15 mouse cellular contexts compared by ENCODE assay signal in genomic region chr11:45921026-45921425, GRCm38 (mm10). TPM values are rescaled to one million over a fixed set of nuclear protein-coding genes. Genes with fewer than 3 reads are reported as not detected.
DNase-seq lines count a peak whose midpoint lies in the region; ATAC-seq and TF ChIP-seq lines count a peak whose summit lies in the region.
"Had no signal": no experiment of that assay in that cellular context is flagged by ENCODE, and none has a peak within 500 bp of the region (broad histone marks: within the 10 kb centered on the region; RNA-seq: fewer than 3 reads in every experiment).

No protein-coding gene starts in this region.

- no peak for TF ChIP-seq CTCF in forebrain, postnatal 0 days (IDR thresholded peaks at IDR 0.05; ENCODE audit: low read depth)
- TF ChIP-seq CTCF in midbrain, postnatal 0 days (IDR thresholded peaks at IDR 0.05) = no peak

- intact Hi-C loops in left cerebral cortex, postnatal 36 days (cut with DNase I) = no loop called here

- 0 out of 2 replicates have a peak, but pooled peaks have one; percentile 4 for ATAC-seq in forebrain, embryonic 11.5 days (replicated peaks; ENCODE audit: low FRiP score)
- no peak for ATAC-seq in forebrain, postnatal 0 days
- no peak for ATAC-seq in midbrain, postnatal 0 days (ENCODE audit: low FRiP score)
- no peak for ATAC-seq in limb, embryonic 11.5 days (ENCODE audit: insufficient number of reproducible peaks, low FRiP score, low TSS enrichment, low read depth)
- 0 out of 2 replicates have a peak, but pooled peaks have one; percentile 6 for ATAC-seq in neural tube, embryonic 14.5 days (ENCODE audit: low read depth)
- ATAC-seq: Patski had no signal

- 45% methylated on average over 8 of the region's 8 CpGs for WGBS in forebrain, embryonic 11.5 days
- WGBS in forebrain, postnatal 0 days = 47% methylated on average over 8 of the region's 8 CpGs
- WGBS in midbrain, embryonic 10.5 days = 39% methylated on average over 8 of the region's 8 CpGs
- WGBS in midbrain, postnatal 0 days = 39% methylated on average over 8 of the region's 8 CpGs
- 60% methylated on average over 8 of the region's 8 CpGs for WGBS in limb, embryonic 11.5 days
- 41% methylated on average over 8 of the region's 8 CpGs for WGBS in neural tube, embryonic 14.5 days

- H3K36me3 ChIP-seq in forebrain, embryonic 11.5 days (ENCODE audit: control insufficient read depth, insufficient read depth, low read length) = no peaks in the 10 kb centered on the region
- no peaks in the 10 kb centered on the region for H3K36me3 ChIP-seq in forebrain, postnatal 0 days (ENCODE audit: insufficient read depth)
- no peaks in the 10 kb centered on the region for H3K36me3 ChIP-seq in midbrain, embryonic 10.5 days
- no peaks in the 10 kb centered on the region for H3K36me3 ChIP-seq in midbrain, postnatal 0 days (ENCODE audit: insufficient read depth, low read length)
- H3K36me3 ChIP-seq in limb, embryonic 11.5 days (ENCODE audit: control insufficient read depth, insufficient read depth, low read length) = no peaks in the 10 kb centered on the region
- no peaks in the 10 kb centered on the region for H3K36me3 ChIP-seq in neural tube, embryonic 14.5 days (ENCODE audit: control insufficient read depth, insufficient read depth, low read length)

- DNase-seq in forebrain, embryonic 11.5 days (ENCODE audit: low spot score) = no peak
- no peak for DNase-seq in forebrain, postnatal 0 days
- peak; percentile 26 for DNase-seq in midbrain, embryonic 10.5 days (ENCODE audit: low spot score)
- DNase-seq in midbrain, postnatal 0 days (ENCODE audit: low spot score) = no peak
- no peak for DNase-seq in limb, embryonic 11.5 days (ENCODE audit: low spot score)
- no peak for DNase-seq in left cerebral cortex, postnatal 36 days (ENCODE audit: low spot score in 2 of 2)
- no peak for DNase-seq in spleen, adult 12 weeks (ENCODE audit: low spot score)
- DNase-seq: adrenal gland, postnatal 36 days; cerebellum, adult 9-11 months; lung, adult 18-20 months had no signal

- H3K9ac ChIP-seq in forebrain, embryonic 11.5 days (ENCODE audit: low read length) = peak overlapping the region; percentile 37
- no peak overlapping the region for H3K9ac ChIP-seq in forebrain, postnatal 0 days
- H3K9ac ChIP-seq in midbrain, postnatal 0 days (replicated peaks; ENCODE audit: low read length, poor library complexity, severe bottlenecking) = no peak overlapping the region
- H3K9ac ChIP-seq in limb, embryonic 11.5 days (ENCODE audit: low read length) = no peak overlapping the region
- H3K9ac ChIP-seq in neural tube, embryonic 14.5 days (replicated peaks; ENCODE audit: low read depth, low read length) = peak overlapping the region; percentile 4; the same call in 1 of the 2 replicates

- H3K4me3 ChIP-seq in forebrain, embryonic 11.5 days (ENCODE audit: low read depth, low read length) = no peak overlapping the region
- H3K4me3 ChIP-seq in forebrain, postnatal 0 days (ENCODE audit: low read depth, low read length) = no peak overlapping the region
- H3K4me3 ChIP-seq in midbrain, embryonic 10.5 days = peak overlapping the region; percentile 24
- no peak overlapping the region for H3K4me3 ChIP-seq in midbrain, postnatal 0 days (ENCODE audit: low read depth, low read length)
- no peak overlapping the region for H3K4me3 ChIP-seq in limb, embryonic 11.5 days (ENCODE audit: low read depth, low read length)
- no peak overlapping the region for H3K4me3 ChIP-seq in neural tube, embryonic 14.5 days (ENCODE audit: low read depth, low read length)
- H3K4me3 ChIP-seq: erythroblast, embryonic 14.5 days had no signal

- H3K27ac ChIP-seq in forebrain, embryonic 11.5 days (ENCODE audit: low read depth, low read length) = peak overlapping the region; percentile 47; the same call in 1 of the 2 replicates
- no peak overlapping the region for H3K27ac ChIP-seq in forebrain, postnatal 0 days (ENCODE audit: low read depth, low read length)
- H3K27ac ChIP-seq in midbrain, embryonic 10.5 days (replicated peaks) = peak overlapping the region; percentile 86
- no peak overlapping the region for H3K27ac ChIP-seq in midbrain, postnatal 0 days (ENCODE audit: low read depth, low read length)
- H3K27ac ChIP-seq in limb, embryonic 11.5 days (replicated peaks; ENCODE audit: low read depth, low read length) = no peak overlapping the region
- peak overlapping the region; percentile 77 for H3K27ac ChIP-seq in neural tube, embryonic 14.5 days (ENCODE audit: low read depth, low read length)

- H3K27me3 ChIP-seq in forebrain, embryonic 11.5 days (ENCODE audit: control insufficient read depth, insufficient read depth, low read length) = no peaks in the 10 kb centered on the region
- H3K27me3 ChIP-seq in forebrain, postnatal 0 days (ENCODE audit: insufficient read depth, low read length) = no peaks in the 10 kb centered on the region
- no peaks in the 10 kb centered on the region for H3K27me3 ChIP-seq in midbrain, embryonic 10.5 days (ENCODE audit: low read depth, poor library complexity, severe bottlenecking)
- no peaks in the 10 kb centered on the region for H3K27me3 ChIP-seq in midbrain, postnatal 0 days (ENCODE audit: insufficient read depth, low read length)
- no peaks in the 10 kb centered on the region for H3K27me3 ChIP-seq in limb, embryonic 11.5 days (ENCODE audit: control insufficient read depth, insufficient read depth, low read length)
- no peaks in the 10 kb centered on the region for H3K27me3 ChIP-seq in neural tube, embryonic 14.5 days (ENCODE audit: control insufficient read depth, insufficient read depth, low read length)
- H3K27me3 ChIP-seq: Patski had no signal

- no peaks in the 10 kb centered on the region for H3K9me3 ChIP-seq in forebrain, embryonic 11.5 days (ENCODE audit: control insufficient read depth, low read length)
- H3K9me3 ChIP-seq in forebrain, postnatal 0 days (ENCODE audit: low read length) = no peaks in the 10 kb centered on the region
- H3K9me3 ChIP-seq in midbrain, embryonic 10.5 days (replicated peaks) = no peaks in the 10 kb centered on the region
- H3K9me3 ChIP-seq in midbrain, postnatal 0 days (ENCODE audit: low read length) = no peaks in the 10 kb centered on the region
- no peaks in the 10 kb centered on the region for H3K9me3 ChIP-seq in limb, embryonic 11.5 days (ENCODE audit: control insufficient read depth, low read length)
- H3K9me3 ChIP-seq in neural tube, embryonic 14.5 days (ENCODE audit: control insufficient read depth, low read length) = no peaks in the 10 kb centered on the region

- peaks cover 5% of the 10 kb centered on the region; the same call in 1 of the 2 replicates for H3K4me1 ChIP-seq in forebrain, embryonic 11.5 days (replicated peaks; ENCODE audit: control insufficient read depth, insufficient read depth, low read length)
- no peaks in the 10 kb centered on the region for H3K4me1 ChIP-seq in forebrain, postnatal 0 days (ENCODE audit: insufficient read depth)
- peaks cover 32% of the 10 kb centered on the region for H3K4me1 ChIP-seq in midbrain, embryonic 10.5 days
- 0 out of 2 replicates have a peak, but pooled peaks cover 4% of the 10 kb centered on the region for H3K4me1 ChIP-seq in midbrain, postnatal 0 days (ENCODE audit: insufficient read depth, low read length)
- peaks cover 9% of the 10 kb centered on the region; the same call in 1 of the 2 replicates for H3K4me1 ChIP-seq in limb, embryonic 11.5 days (ENCODE audit: control insufficient read depth, insufficient read depth, low read length)
- H3K4me1 ChIP-seq in neural tube, embryonic 14.5 days (ENCODE audit: control insufficient read depth, insufficient read depth, low read length) = peaks cover 8% of the 10 kb centered on the region

- peak overlapping the region; percentile 31; the same call in 1 of the 2 replicates for H3K4me2 ChIP-seq in forebrain, embryonic 11.5 days (ENCODE audit: low read depth, low read length, severe bottlenecking)
- no peak overlapping the region for H3K4me2 ChIP-seq in forebrain, postnatal 0 days (ENCODE audit: low read depth)
- no peak overlapping the region for H3K4me2 ChIP-seq in midbrain, postnatal 0 days (ENCODE audit: low read depth, low read length, poor library complexity, severe bottlenecking)
- H3K4me2 ChIP-seq in limb, embryonic 11.5 days (ENCODE audit: low read depth, severe bottlenecking) = peak overlapping the region; percentile 18; the same call in 1 of the 2 replicates
- peak overlapping the region; percentile 25; the same call in 1 of the 2 replicates for H3K4me2 ChIP-seq in neural tube, embryonic 14.5 days (ENCODE audit: low read depth, low read length)

RNA-seq across cellular contexts. Expression of gene Lsm11, which starts 23.7 kb away (rescaled TPM):
- polyA plus RNA-seq in forebrain, embryonic 11.5 days (2014; fragmentation: Nextera tagmentation; extraction: Ambion mirVana) = 8.9 and 11.0 TPM in 2 replicates
- total RNA-seq in forebrain, postnatal 0 days (2014; rRNA removed) = 60.9 and 61.7 TPM in 2 replicates
- 14.7 and 23.6 TPM in 2 replicates for polyA plus RNA-seq in forebrain, postnatal 0 days (2015; fragmentation: Nextera tagmentation; extraction: Ambion mirVana)
- 7.3 and 9.1 TPM in 2 replicates for polyA plus RNA-seq in midbrain, embryonic 10.5 days (2016; fragmentation: Nextera tagmentation; extraction: Ambion mirVana)
- 89.2 and 106 TPM in 2 replicates for total RNA-seq in midbrain, postnatal 0 days (2014; rRNA removed)
- polyA plus RNA-seq in midbrain, postnatal 0 days (2015; fragmentation: Nextera tagmentation; extraction: Ambion mirVana) = 31.8 and 32.9 TPM in 2 replicates
- polyA plus RNA-seq in limb, embryonic 11.5 days (2014; fragmentation: Nextera tagmentation; extraction: Ambion mirVana) = 8.0 and 9.6 TPM in 2 replicates
- polyA plus RNA-seq in neural tube, embryonic 14.5 days (2014; fragmentation: Nextera tagmentation; extraction: Ambion mirVana) = 28.7 and 29.4 TPM in 2 replicates
- total RNA-seq in left cerebral cortex, postnatal 36 days (2021) = 10 to 100 TPM; 23.8 to 25.4 TPM

RNA-seq across cellular contexts. Expression of gene Thg1l, which starts 34.3 kb away (rescaled TPM):
- 14.1 and 16.0 TPM in 2 replicates for polyA plus RNA-seq in forebrain, embryonic 11.5 days (2014; fragmentation: Nextera tagmentation; extraction: Ambion mirVana)
- total RNA-seq in forebrain, postnatal 0 days (2014; rRNA removed) = 12.2 and 13.2 TPM in 2 replicates
- 8.0 and 10.1 TPM in 2 replicates for polyA plus RNA-seq in forebrain, postnatal 0 days (2015; fragmentation: Nextera tagmentation; extraction: Ambion mirVana)
- polyA plus RNA-seq in midbrain, embryonic 10.5 days (2016; fragmentation: Nextera tagmentation; extraction: Ambion mirVana) = 18.2 and 18.3 TPM in 2 replicates
- 11.1 TPM in 2 replicates for total RNA-seq in midbrain, postnatal 0 days (2014; rRNA removed)
- polyA plus RNA-seq in midbrain, postnatal 0 days (2015; fragmentation: Nextera tagmentation; extraction: Ambion mirVana) = 8.8 TPM in 2 replicates
- polyA plus RNA-seq in limb, embryonic 11.5 days (2014; fragmentation: Nextera tagmentation; extraction: Ambion mirVana) = 12.1 and 14.3 TPM in 2 replicates
- polyA plus RNA-seq in neural tube, embryonic 14.5 days (2014; fragmentation: Nextera tagmentation; extraction: Ambion mirVana) = 9.6 and 11.5 TPM in 2 replicates
- total RNA-seq in left cerebral cortex, postnatal 36 days (2021) = 10 to 100 TPM in 1 of 2 experiments, 1 to 10 TPM in 1; 10.0 to 12.4 TPM

RNA-seq across cellular contexts. Expression of gene Sox30, which starts 59.1 kb away (rescaled TPM):
- polyA plus RNA-seq in forebrain, embryonic 11.5 days (2014; fragmentation: Nextera tagmentation; extraction: Ambion mirVana) = 0.17 and 0.37 TPM in 2 replicates
- 0.23 and 0.57 TPM in 2 replicates for total RNA-seq in forebrain, postnatal 0 days (2014; rRNA removed)
- polyA plus RNA-seq in forebrain, postnatal 0 days (2015; fragmentation: Nextera tagmentation; extraction: Ambion mirVana) = 0.10 and 0.13 TPM in 2 replicates
- 0.05 and 0.09 TPM in 2 replicates for polyA plus RNA-seq in midbrain, embryonic 10.5 days (2016; fragmentation: Nextera tagmentation; extraction: Ambion mirVana)
- total RNA-seq in midbrain, postnatal 0 days (2014; rRNA removed) = 0.16 and 0.47 TPM in 2 replicates
- polyA plus RNA-seq in midbrain, postnatal 0 days (2015; fragmentation: Nextera tagmentation; extraction: Ambion mirVana) = 0.06 and 0.07 TPM in 2 replicates
- 0.20 and 0.23 TPM in 2 replicates for polyA plus RNA-seq in limb, embryonic 11.5 days (2014; fragmentation: Nextera tagmentation; extraction: Ambion mirVana)
- polyA plus RNA-seq in neural tube, embryonic 14.5 days (2014; fragmentation: Nextera tagmentation; extraction: Ambion mirVana) = 0.11 and 0.12 TPM in 2 replicates
- under 1 TPM in 1 of 2 experiments, not detected in 1; 0.10 TPM for total RNA-seq in left cerebral cortex, postnatal 36 days (2021)
- total RNA-seq: granulocyte monocyte progenitor cell, adult 5-6 weeks had no signal
- polyA plus RNA-seq: erythroblast, embryonic 14.5 days; large intestine, adult 2 months; Patski had no signal

Comparison
In these comparisons a context has a peak if more than half of its experiments do, and no peak if none do; other contexts are left out.
1. ATAC-seq: peak in forebrain, embryonic 11.5 days (single experiment) and neural tube, embryonic 14.5 days (single experiment); none in forebrain, postnatal 0 days (single experiment), midbrain, postnatal 0 days (single experiment) and limb, embryonic 11.5 days (single experiment).
2. H3K27ac ChIP-seq: peak in forebrain, embryonic 11.5 days (single experiment), midbrain, embryonic 10.5 days (single experiment) and neural tube, embryonic 14.5 days (single experiment); none in forebrain, postnatal 0 days (single experiment), midbrain, postnatal 0 days (single experiment) and limb, embryonic 11.5 days (single experiment).
3. H3K4me2 ChIP-seq: peak in forebrain, embryonic 11.5 days (single experiment), limb, embryonic 11.5 days (single experiment) and neural tube, embryonic 14.5 days (single experiment); none in forebrain, postnatal 0 days (single experiment) and midbrain, postnatal 0 days (single experiment).
4. H3K9ac ChIP-seq: peak in forebrain, embryonic 11.5 days (single experiment) and neural tube, embryonic 14.5 days (single experiment); none in forebrain, postnatal 0 days (single experiment), midbrain, postnatal 0 days (single experiment) and limb, embryonic 11.5 days (single experiment).